Mouse (Mus musculus) lung, postnatal 0 days (tissue): ENCODE measurements around the gene Greb1.

ENCODE experiments used
- CTCF ChIP-seq: IDR thresholded peaks from 2 replicates; pipeline ENCODE4 v1.5.1; 2016; ENCODE audit warnings: antibody characterized with exemption, mild to moderate bottlenecking
- EP300 ChIP-seq: IDR thresholded peaks from 2 replicates; pipeline ENCODE4 v1.6.1; 2016; ENCODE audit warnings: antibody characterized with exemption, mild to moderate bottlenecking, control low read depth

GRCm38 (mm10) chr12:16847204-16847792 is 46.6 kb upstream of the Greb1 start:
- TF ChIP-seq CTCF (no peak), EP300 (peak; percentile 75)
